18 mouse cellular contexts compared by ENCODE assay signal in genomic region chr14:79532036-79532776, GRCm38 (mm10). TPM values are rescaled to one million over a fixed set of nuclear protein-coding genes. Genes with fewer than 3 reads are reported as not detected.
DNase-seq lines count a peak whose midpoint lies in the region; ATAC-seq and TF ChIP-seq lines count a peak whose summit lies in the region.
"Had no signal": no experiment of that assay in that cellular context is flagged by ENCODE, and none has a peak within 500 bp of the region (broad histone marks: within the 10 kb centered on the region; RNA-seq: fewer than 3 reads in every experiment).

No protein-coding gene starts in this region.

- no peak for TF ChIP-seq POLR2A in spleen, adult 2 months (IDR thresholded peaks at IDR 0.05; ENCODE audit: low read depth, low read length)

- no peak overlapping the region for H3K4me2 ChIP-seq in hindbrain, embryonic 16.5 days (ENCODE audit: low read length)
- H3K4me2 ChIP-seq: forebrain, embryonic 12.5 days; hindbrain, embryonic 15.5 days; kidney, embryonic 15.5 days had no signal

- no peak overlapping the region for H3K9ac ChIP-seq in hindbrain, embryonic 16.5 days (ENCODE audit: low read depth, low read length)
- H3K9ac ChIP-seq: forebrain, embryonic 12.5 days; hindbrain, embryonic 15.5 days; kidney, embryonic 15.5 days had no signal

- ATAC-seq in granulocyte monocyte progenitor cell, adult 5-6 weeks (replicated peaks; ENCODE audit: poor library complexity, severe bottlenecking) = peak; percentile 61
- ATAC-seq in hindbrain, embryonic 16.5 days = no peak

- H3K27ac ChIP-seq in spleen, adult 2 months (ENCODE audit: insufficient read depth, low read length) = peak overlapping the region; percentile 87
- H3K27ac ChIP-seq in macrophage = peak overlapping the region; percentile 75
- no peak overlapping the region for H3K27ac ChIP-seq in hindbrain, embryonic 16.5 days (ENCODE audit: low read depth, low read length)
- H3K27ac ChIP-seq: forebrain, embryonic 12.5 days; gastrocnemius, adult 2 months; hindbrain, embryonic 15.5 days; kidney, embryonic 15.5 days had no signal

- peaks cover 41% of the 10 kb centered on the region for H3K4me1 ChIP-seq in spleen, adult 2 months (ENCODE audit: control insufficient read depth, insufficient read depth, insufficient read length)
- H3K4me1 ChIP-seq in hindbrain, embryonic 16.5 days (ENCODE audit: control insufficient read depth, insufficient read depth, low read depth, low read length) = no peaks in the 10 kb centered on the region
- H3K4me1 ChIP-seq: forebrain, embryonic 12.5 days; hindbrain, embryonic 15.5 days had no signal

- peaks cover 9% of the 10 kb centered on the region; the same call in 1 of the 2 replicates for H3K36me3 ChIP-seq in spleen, adult 2 months (ENCODE audit: control insufficient read depth, insufficient read depth, low read length)
- H3K36me3 ChIP-seq in macrophage (ENCODE audit: inconsistent target) = peaks cover 8% of the 10 kb centered on the region; the same call in 1 of the 2 replicates
- no peaks in the 10 kb centered on the region for H3K36me3 ChIP-seq in hindbrain, embryonic 16.5 days (ENCODE audit: control insufficient read depth, insufficient read depth, low read length)
- H3K36me3 ChIP-seq: forebrain, embryonic 12.5 days; hindbrain, embryonic 15.5 days; kidney, embryonic 15.5 days had no signal

- peaks cover 100% of the 10 kb centered on the region for H3K79me2 ChIP-seq in macrophage (ENCODE audit: inconsistent target)

- H3K4me3 ChIP-seq in spleen, adult 2 months (ENCODE audit: extremely low read depth, insufficient read depth, insufficient read length) = no peak overlapping the region
- no peak overlapping the region for H3K4me3 ChIP-seq in macrophage (ENCODE audit: inconsistent target)
- no peak overlapping the region for H3K4me3 ChIP-seq in hindbrain, embryonic 16.5 days (ENCODE audit: low read length)
- H3K4me3 ChIP-seq: forebrain, embryonic 12.5 days; gastrocnemius, adult 2 months; hindbrain, embryonic 15.5 days; kidney, embryonic 15.5 days had no signal

- no peak for DNase-seq in spleen, adult 2 months (ENCODE audit: low read depth in 1 of 2, low spot score in 2 of 2)
- no peak for DNase-seq in spleen, adult 18-20 months
- DNase-seq in thymus, postnatal 25 days = peak; percentile 40
- DNase-seq in gastrocnemius, adult 18-20 months (ENCODE audit: low spot score) = no peak
- no peak for DNase-seq in left cerebral cortex, postnatal 14 days (ENCODE audit: low spot score in 2 of 2)
- DNase-seq: adrenal gland, postnatal 36 days; cerebellum, adult 9-11 months; embryo, embryonic 11 days; gastrocnemius, adult 2 months; heart, postnatal 14 days; lung, postnatal 36 days; midbrain, embryonic 14.5 days had no signal

- H3K27me3 ChIP-seq in spleen, adult 2 months (ENCODE audit: control insufficient read depth, insufficient read depth, low read length) = no peaks in the 10 kb centered on the region
- H3K27me3 ChIP-seq in hindbrain, embryonic 16.5 days (replicated peaks; ENCODE audit: control insufficient read depth, insufficient read depth, low read length) = no peaks in the 10 kb centered on the region
- H3K27me3 ChIP-seq: forebrain, embryonic 12.5 days; hindbrain, embryonic 15.5 days; kidney, embryonic 15.5 days had no signal

- intact Hi-C loops in left cerebral cortex, postnatal 14 days (cut with DNase I) = no loop called here

- WGBS in spleen, adult 2 months = 44% methylated on average over 8 of the region's 8 CpGs
- 66% methylated on average over 8 of the region's 8 CpGs for WGBS in macrophage (ENCODE audit: missing documents)
- 88% methylated on average over 8 of the region's 8 CpGs for WGBS in hindbrain, embryonic 16.5 days

- H3K9me3 ChIP-seq in hindbrain, embryonic 16.5 days (ENCODE audit: control insufficient read depth, low read length) = no peaks in the 10 kb centered on the region
- H3K9me3 ChIP-seq: forebrain, embryonic 12.5 days; hindbrain, embryonic 15.5 days; kidney, embryonic 15.5 days had no signal

- TF ChIP-seq CTCF in spleen, adult 2 months (IDR thresholded peaks at IDR 0.05; ENCODE audit: extremely low read depth, insufficient read depth, insufficient read length, insufficient replicate concordance) = no peak

RNA-seq across cellular contexts. Expression of gene Wbp4, which starts 50.9 kb away (rescaled TPM):
- polyA plus RNA-seq in spleen, adult 2 months (2012; rRNA removed) = 2.6 and 3.7 TPM in 2 replicates
- total RNA-seq in granulocyte monocyte progenitor cell, adult 5-6 weeks (2014; fragmentation: Nextera tagmentation) = 15.3 and 28.1 TPM in 2 replicates
- 70.8 and 75.0 TPM in 2 replicates for total RNA-seq in granulocyte monocyte progenitor cell, adult 5-6 weeks (2017)
- 100 to 1,000 TPM in 2 of 26 experiments, 10 to 100 TPM in 24; 40.8 to 103 (median 73.2) TPM for total RNA-seq in macrophage (2018; cell fraction: chromatin; rRNA removed)
- 10 to 100 TPM; 32.3 to 55.0 (median 37.6) TPM for total RNA-seq in macrophage (2018; cell fraction: cytosol; rRNA removed)
- total RNA-seq in macrophage (2018; cell fraction: nucleus; rRNA removed) = 10 to 100 TPM; 29.9 to 80.7 (median 44.3) TPM
- polyA plus RNA-seq in macrophage (2018) = 29.1 to 84.4 TPM (median 35.1 TPM) in 3 replicates
- 10 to 100 TPM; 20.7 to 23.5 TPM for total RNA-seq in gastrocnemius, adult 18-20 months (2021)
- 10 to 100 TPM; 40.9 to 44.9 TPM for total RNA-seq in left cerebral cortex, postnatal 14 days (2021)
- 38.7 and 38.9 TPM in 2 replicates for polyA plus RNA-seq in hindbrain, embryonic 16.5 days (2015; fragmentation: Nextera tagmentation; extraction: Ambion mirVana)

RNA-seq across cellular contexts. Expression of gene Elf1, which starts 51.2 kb away (rescaled TPM):
- polyA plus RNA-seq in spleen, adult 2 months (2012; rRNA removed) = 22.5 and 26.7 TPM in 2 replicates
- total RNA-seq in granulocyte monocyte progenitor cell, adult 5-6 weeks (2014; fragmentation: Nextera tagmentation) = 92.6 and 98.6 TPM in 2 replicates
- total RNA-seq in granulocyte monocyte progenitor cell, adult 5-6 weeks (2017) = 178 and 188 TPM in 2 replicates
- 100 to 1,000 TPM in 10 of 26 experiments, 10 to 100 TPM in 16; 47.7 to 153 (median 95.3) TPM for total RNA-seq in macrophage (2018; cell fraction: chromatin; rRNA removed)
- total RNA-seq in macrophage (2018; cell fraction: cytosol; rRNA removed) = 10 to 100 TPM; 48.3 to 92.7 (median 80.1) TPM
- 100 to 1,000 TPM in 8 of 26 experiments, 10 to 100 TPM in 18; 57.1 to 163 (median 87.9) TPM for total RNA-seq in macrophage (2018; cell fraction: nucleus; rRNA removed)
- 52.2 to 64.9 TPM (median 62.1 TPM) in 3 replicates for polyA plus RNA-seq in macrophage (2018)
- 1 to 10 TPM; 3.8 to 6.4 TPM for total RNA-seq in gastrocnemius, adult 18-20 months (2021)
- total RNA-seq in left cerebral cortex, postnatal 14 days (2021) = 1 to 10 TPM; 4.3 to 5.4 TPM
- 1.7 and 2.4 TPM in 2 replicates for polyA plus RNA-seq in hindbrain, embryonic 16.5 days (2015; fragmentation: Nextera tagmentation; extraction: Ambion mirVana)

RNA-seq across cellular contexts. Expression of gene Sugt1, which starts 55.3 kb away (rescaled TPM):
- polyA plus RNA-seq in spleen, adult 2 months (2012; rRNA removed) = 3.4 and 3.7 TPM in 2 replicates
- 80.8 and 116 TPM in 2 replicates for total RNA-seq in granulocyte monocyte progenitor cell, adult 5-6 weeks (2014; fragmentation: Nextera tagmentation)
- 92.4 and 133 TPM in 2 replicates for total RNA-seq in granulocyte monocyte progenitor cell, adult 5-6 weeks (2017)
- total RNA-seq in macrophage (2018; cell fraction: chromatin; rRNA removed) = 100 to 1,000 TPM in 5 of 26 experiments, 10 to 100 TPM in 21; 46.6 to 140 (median 74.5) TPM
- 10 to 100 TPM; 55.8 to 99.1 (median 76.8) TPM for total RNA-seq in macrophage (2018; cell fraction: cytosol; rRNA removed)
- total RNA-seq in macrophage (2018; cell fraction: nucleus; rRNA removed) = 10 to 100 TPM; 24.4 to 83.0 (median 38.6) TPM
- polyA plus RNA-seq in macrophage (2018) = 49.7 to 86.9 TPM (median 67.8 TPM) in 3 replicates
- total RNA-seq in gastrocnemius, adult 18-20 months (2021) = 100 to 1,000 TPM; 108 to 112 TPM
- total RNA-seq in left cerebral cortex, postnatal 14 days (2021) = 10 to 100 TPM; 77.5 to 80.1 TPM
- polyA plus RNA-seq in hindbrain, embryonic 16.5 days (2015; fragmentation: Nextera tagmentation; extraction: Ambion mirVana) = 91.2 and 98.6 TPM in 2 replicates

Comparison
In these comparisons a context has a peak if more than half of its experiments do, and no peak if none do; other contexts are left out.
1. RNA of gene Elf1, which starts 51.2 kb away (total RNA-seq): 92.6 to 188 TPM in granulocyte monocyte progenitor cell, adult 5-6 weeks; 3.8 to 6.4 TPM in gastrocnemius, adult 18-20 months and 4.3 to 5.4 TPM in left cerebral cortex, postnatal 14 days; every median in the first group is over 10 times any median in the second.